Mouse (Mus musculus): ENCODE results near the gene Zfpl1.
"Not testable (repeated sequence)": the region's sequence is repeated elsewhere in the genome, so short reads cannot be mapped to it uniquely, and the experiment has no call there.

- TF ChIP-seq POLR2A (IDR thresholded peaks at IDR 0.05; ENCODE audit: borderline replicate concordance, extremely low read depth, low read depth, low read length); CTCF (IDR thresholded peaks at IDR 0.05; ENCODE audit: insufficient read depth, low read length): not testable (repeated sequence)
Measured at GRCm38 (mm10) chr19:6130414-6131128, 45.8 kb upstream of the Zfpl1 start.
